Mouse (Mus musculus) kidney, postnatal 14 days (tissue): Measurements from ENCODE around the gene Adpgk.
A peak's percentile ranks its signal among the peaks of the same experiment; 100 is the strongest.

Experiments used
- DNase-seq: peaks from one replicate; pipeline ENCODE4 v3.0.0; 2022; ENCODE audit warnings: mixed read lengths

Gene Adpgk

GRCm38 (mm10) chr9:59290957-59291687 is at the start of gene Adpgk:
Gene Adpgk (plus strand): TSS chr9:59291558.
- peak; percentile 99 for DNase-seq

DNA sequence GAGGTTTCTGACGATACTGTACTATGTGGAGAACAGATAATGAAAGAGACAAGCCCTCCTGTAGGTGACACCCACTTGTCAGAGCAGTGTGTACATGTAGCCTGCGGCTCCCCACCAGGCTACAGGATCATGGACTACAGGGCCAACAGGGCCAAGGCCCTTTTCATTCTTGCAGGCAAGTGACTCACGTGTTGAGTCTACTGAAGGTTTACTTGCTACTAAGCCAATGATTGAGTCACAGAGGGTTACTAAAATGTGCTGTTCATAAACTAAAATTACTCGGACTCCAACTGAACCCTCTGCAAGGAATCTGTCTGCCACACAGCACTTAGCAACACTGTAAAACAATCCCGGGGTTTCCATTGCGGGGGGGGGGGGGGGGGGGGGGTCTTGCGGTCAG is 46.2 kb upstream of the Adpgk start:
- DNase-seq: no peak

GRCm38 (mm10) chr9:59246456-59247029 is 44.8 kb upstream of the Adpgk start:
- DNase-seq: no peak

- DNase-seq: no peak
Measured at GRCm38 (mm10) chr9:59249359-59249758, 42.0 kb upstream of the Adpgk start.

DNA sequence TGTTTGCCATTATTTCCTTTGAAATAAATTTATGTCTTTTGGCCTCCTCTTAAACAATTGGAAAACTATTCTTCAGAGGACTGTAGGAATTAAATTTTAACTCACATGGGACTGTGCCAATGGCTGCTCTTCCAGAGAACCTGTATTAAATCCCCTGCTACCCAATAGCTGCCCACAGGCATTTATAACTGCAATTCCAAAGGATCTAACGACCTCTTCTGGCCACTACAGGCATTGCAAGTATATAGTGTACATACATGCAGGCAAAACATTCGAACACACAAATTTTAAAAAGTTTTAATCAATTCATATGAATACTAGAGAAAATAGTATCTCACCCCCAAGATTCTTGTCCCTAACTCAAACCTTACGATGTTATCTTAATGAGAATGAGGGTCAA is 41.1 kb upstream of the Adpgk start:
- no peak for DNase-seq

DNA sequence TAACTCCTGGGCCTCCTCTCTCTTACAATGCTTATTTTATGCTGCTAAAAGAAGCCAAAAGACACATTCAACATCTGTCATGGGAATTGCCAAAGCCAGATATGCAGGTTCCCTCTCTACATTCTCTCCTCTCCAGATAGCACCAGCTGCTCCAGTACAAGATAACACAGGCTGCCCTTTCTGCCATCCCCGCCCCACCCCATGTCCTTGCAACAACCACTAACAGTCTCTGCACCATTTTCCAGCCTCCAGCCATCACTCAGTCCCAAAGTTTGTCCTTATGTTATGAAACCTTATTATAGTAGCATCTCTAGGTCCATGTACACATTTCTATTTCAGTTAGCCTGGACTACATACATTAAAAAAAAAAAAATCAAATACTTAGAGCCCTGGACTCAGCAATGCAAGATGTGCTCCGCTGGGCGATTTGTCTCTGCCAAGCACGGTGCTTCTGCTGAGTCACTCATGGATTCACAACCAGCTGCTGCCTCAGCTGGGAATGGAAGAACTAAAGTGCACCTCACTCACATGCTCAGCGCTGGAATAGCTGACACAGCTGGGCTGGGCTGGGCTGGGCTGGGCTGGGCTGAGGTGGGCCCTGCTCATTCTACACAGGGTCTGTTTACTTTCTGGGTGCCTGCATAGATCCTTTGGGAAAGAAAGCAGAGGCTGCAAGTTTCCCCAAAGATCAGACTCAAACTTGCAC is 36.5 kb upstream of the Adpgk start:
- peak; percentile 19 for DNase-seq

- peak; percentile 24 for DNase-seq
Measured at GRCm38 (mm10) chr9:59259806-59260454, 31.4 kb upstream of the Adpgk start.

DNA sequence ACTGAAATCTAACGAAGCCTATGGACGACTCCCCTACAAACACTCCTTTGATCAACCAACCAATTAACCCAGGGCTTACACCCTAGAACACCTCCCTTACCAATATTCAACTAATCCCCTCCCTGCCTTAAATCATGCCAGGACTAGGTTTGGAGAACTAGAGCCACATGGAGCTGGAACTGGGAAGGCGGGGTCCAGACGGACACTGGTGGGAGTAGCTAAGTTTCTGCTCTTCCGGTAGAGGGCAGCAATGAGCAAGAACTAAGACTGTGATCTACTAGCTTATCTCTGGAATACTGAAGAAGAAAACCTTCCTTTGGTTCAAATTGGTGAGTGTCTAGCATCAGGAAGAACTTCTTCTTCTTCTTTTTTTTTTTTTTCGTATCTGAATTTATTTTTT is 25.0 kb upstream of the Adpgk start:
- DNase-seq: peak; percentile 30

GRCm38 (mm10) chr9:59269728-59270127 is 21.6 kb upstream of the Adpgk start:
- peak; percentile 82 for DNase-seq

DNA sequence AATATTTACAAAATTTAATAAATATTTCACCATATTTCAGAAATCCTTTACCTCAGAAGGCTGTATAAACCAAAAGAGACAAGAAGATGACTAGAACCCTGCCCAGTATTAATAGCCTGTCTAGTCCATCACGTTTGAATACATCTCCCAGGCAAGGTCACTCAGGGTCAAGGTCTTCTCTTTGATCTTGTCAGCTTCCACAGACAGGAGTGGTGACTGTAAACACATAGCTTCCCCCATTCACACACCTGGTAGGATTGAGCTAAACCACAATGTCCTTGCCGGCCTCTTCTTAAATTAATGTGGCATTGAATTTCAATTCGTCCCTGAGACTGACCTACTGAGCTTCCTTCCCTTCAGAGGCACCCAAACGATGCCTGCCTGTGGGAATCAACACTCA is 20.3 kb upstream of the Adpgk start:
- no peak for DNase-seq

DNA sequence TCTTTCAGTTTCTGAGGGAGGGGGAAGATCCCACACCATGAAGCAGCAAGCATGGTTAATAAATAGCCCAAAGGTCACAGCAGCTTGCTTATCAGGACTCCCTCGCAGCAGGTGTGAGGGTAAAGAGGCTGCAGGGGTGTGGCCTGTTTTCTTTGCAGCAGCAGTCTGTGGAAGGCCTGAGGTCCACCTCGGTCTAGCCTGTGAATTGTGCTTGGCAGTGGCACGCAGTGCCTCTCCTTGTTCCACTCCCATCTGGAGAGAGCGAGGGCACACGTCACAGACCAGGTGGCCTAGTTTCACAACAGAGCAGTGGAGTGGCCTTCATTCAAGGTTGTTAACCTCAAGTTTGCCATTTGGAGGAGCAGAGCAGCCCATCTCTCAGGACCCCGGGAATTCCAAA is 19.6 kb upstream of the Adpgk start:
- peak; percentile 73 for DNase-seq

DNA sequence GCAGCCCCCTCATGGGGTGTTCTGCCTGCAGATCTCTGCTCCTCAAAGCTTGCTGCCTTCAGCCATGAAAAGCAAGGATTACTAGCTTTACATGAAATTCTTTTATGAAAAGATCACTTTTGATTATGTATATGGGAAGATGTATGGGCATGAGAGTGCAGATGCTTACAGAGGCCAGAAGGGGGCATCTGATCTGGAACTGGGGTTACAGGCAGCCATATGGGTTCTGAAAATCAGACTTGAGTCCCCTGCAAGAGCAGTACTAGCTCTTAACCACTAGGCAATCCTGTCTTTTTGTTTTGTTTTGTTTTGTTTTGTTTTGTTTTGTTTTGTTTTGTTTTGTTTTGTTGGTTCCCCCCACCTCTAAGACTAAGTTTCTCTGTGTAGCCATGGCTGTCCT is 18.2 kb upstream of the Adpgk start:
- DNase-seq: no peak

- no peak for DNase-seq
Measured at GRCm38 (mm10) chr9:59274846-59275455, 16.4 kb upstream of the Adpgk start.

DNA sequence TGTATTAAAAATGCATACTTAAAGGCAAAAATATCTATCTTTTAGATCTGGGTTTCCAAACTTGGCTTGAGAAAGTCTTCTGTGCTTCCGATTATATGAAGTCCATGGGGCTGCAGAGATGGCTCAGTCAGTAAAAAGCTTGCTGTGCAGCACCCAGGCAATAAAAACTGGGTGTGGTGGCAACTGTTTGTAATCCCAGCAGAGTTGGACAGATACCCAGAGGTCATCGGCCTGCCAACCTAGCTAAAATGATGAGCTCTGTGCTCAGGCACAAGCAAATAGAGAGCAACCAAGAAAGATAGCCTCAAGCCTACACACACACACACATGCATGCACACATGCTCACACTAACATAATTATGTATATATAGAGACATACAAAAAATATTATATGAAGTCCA is 13.2 kb upstream of the Adpgk start:
- no peak for DNase-seq

DNA sequence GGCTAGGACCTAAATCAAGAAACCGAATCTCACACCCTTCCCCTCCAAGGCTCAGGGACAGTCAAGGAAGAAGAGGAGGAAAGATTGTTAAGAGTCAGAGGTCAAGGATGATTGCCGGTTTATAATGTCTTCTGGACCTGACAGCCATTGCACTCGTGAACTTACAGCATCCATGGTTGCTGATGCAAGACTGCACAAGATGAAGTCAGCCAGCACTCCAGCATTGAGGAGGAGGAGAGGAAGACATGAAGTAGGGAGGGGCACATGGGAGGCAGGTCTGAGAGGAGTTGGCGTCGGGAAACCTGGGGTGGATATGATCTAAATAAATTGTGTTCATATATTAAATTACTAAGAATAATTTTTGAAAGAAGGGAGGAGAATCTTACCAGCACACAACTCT is 12.7 kb upstream of the Adpgk start:
- DNase-seq: no peak

DNA sequence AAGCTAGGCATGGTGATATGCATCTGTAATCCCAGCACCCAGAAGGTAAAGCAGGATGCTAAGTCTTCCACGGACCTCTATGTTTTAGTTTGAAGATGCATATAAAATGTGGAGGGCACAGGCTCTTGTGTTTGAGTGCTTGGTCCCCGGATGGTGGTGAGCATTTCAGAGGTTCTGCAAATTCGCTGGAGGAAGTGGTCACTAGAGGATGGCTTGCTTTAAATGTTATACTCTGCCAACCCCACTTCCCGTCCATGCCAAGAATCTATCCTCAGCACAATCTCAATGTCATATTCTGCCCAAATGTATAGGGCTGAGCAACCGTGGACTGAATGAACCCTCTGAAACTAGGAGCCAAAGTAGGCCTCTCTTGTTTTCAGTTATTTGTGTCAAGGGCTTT is 10.5 kb upstream of the Adpgk start:
- DNase-seq: no peak

DNA sequence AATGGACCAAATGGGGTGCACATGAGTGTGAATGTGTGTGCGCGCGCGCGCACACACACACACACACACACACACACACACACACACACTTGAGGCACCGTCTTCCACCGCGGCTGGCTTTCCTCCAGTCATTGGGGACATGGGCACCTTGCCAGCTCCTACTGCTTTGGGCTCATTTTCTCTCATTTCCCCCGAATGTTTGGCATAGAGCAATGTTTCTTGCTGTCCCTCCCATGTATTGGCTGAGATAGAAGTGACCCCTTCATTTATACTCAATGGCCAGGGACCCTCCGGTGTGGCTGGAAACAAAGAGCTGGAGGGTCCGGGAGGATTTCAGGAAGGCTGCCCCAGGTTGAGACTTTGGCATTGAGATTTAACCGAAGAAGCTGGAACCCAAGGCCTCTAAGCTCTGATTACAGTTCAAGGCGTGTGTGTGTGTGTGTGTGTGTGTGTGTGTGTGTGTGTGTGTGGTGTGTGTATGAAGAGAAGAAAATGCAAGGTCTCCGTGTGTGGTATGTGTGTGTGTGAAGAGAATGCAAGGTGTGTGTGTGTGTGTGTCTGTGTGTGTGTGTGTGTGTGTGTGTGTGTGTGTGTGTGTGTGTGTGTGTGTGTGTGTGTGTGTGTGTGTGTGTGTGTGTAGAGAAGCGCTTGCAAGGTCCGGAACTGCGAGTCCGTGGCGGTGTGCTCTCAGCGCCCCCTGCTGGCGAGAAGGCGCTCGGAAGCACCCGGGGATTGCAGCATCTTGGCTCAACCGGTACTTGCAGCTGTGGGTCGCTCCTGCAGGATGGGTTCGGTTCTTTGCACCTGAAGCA is 9.3 kb upstream of the Adpgk start:
- DNase-seq: peak; percentile 83

DNA sequence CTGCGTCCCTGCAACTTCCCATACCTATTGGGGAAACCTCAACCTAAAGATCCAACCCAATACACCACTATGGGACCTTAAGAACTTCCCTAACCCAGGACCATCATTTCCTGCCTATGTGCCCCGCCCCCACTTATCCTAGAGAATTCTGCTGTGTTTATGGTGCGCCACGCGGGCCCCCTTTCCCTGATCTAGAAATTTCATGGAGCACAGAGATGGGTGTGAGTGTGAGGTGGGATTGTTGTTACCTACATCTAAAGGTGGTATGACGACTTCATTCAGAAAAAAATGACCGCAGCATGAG is 8.7 kb upstream of the Adpgk start:
- no peak for DNase-seq

DNA sequence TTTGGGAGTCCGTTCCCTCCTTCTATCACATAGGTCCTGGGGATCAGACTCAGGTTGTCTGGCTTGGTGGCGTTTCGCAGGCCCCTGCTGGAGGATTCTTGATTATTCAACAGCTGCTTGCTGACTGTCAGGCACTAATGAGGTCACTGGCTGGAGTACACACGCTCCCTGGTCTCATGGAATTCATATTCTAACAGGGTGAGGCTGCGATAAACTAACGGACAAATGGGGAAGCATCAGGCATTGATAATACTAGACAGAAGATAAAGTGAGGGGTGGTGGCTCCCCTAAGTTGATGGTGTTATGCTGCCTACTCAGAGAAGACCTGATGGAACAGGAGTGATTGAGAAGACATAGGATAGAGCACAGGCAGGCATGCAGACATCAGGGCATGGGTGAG is 5.7 kb upstream of the Adpgk start:
- DNase-seq: no peak

GRCm38 (mm10) chr9:59288058-59288457 is 3.3 kb upstream of the Adpgk start:
- DNase-seq: no peak

DNA sequence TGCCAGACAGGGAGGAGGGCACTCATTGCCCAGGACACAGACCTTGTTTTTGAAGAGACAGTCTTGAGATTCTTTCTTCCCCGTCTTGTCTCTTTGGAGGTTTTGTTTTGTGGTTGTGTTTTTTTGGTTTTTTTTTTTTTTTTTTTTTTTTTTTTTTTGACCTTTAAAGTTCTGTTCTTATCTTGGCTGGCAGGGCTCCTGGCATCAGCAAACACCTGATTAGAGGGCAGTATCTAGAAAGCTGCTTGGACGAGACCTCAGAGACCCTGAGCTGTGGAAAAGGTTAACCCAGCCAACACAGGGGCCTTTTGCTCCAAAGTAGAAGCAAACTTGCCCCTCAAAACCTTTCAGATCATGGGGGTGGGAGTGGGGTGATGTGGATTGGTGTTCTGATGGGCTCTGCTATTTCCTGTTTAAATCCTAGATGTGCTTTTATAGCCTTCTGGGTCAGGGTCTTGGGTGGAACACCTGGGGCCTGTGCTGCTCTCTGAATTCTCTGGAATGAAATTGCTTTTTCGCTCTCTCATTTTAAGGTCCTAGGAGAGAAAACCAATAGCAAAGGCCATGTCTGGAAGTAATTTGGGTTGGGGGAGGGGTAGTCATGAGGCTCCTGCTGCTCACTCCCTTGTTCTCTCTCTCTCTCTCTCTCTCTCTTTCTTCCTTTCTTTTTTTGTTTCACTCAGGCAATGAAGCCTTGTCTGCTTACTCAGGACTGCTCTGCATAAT is 2.5 kb upstream of the Adpgk start:
- no peak for DNase-seq

GRCm38 (mm10) chr9:59289529-59290115 is 1.7 kb upstream of the Adpgk start:
- DNase-seq: no peak
